Mouse (Mus musculus): ENCODE measurements around the gene Zfp708. TPM values are rescaled to one million over a fixed set of nuclear protein-coding genes. Genes with fewer than 3 reads are reported as not detected.

Gene Zfp708
- polyA plus RNA-seq, 1 experiment from 2014 or later = 0.88 TPM

Other genes starting within 250 kb of the Zfp708 start
- gene Gm10767, start 193.1 kb downstream of the Zfp708 start, polyA plus RNA-seq (2015; fragmentation: Nextera tagmentation; extraction: Ambion mirVana) = 0.28 and 0.47 TPM in 2 replicates
- gene Zfp712, start 36.8 kb downstream of the Zfp708 start, polyA plus RNA-seq (2015; fragmentation: Nextera tagmentation; extraction: Ambion mirVana) = 0.81 and 0.90 TPM in 2 replicates
- gene Gm28557, start 10.6 kb upstream of the Zfp708 start, polyA plus RNA-seq (2015; fragmentation: Nextera tagmentation; extraction: Ambion mirVana) = 1.2 and 1.6 TPM in 2 replicates
- 0.14 and 0.20 TPM in 2 replicates for gene Rslcan18, start 18.3 kb upstream of the Zfp708 start, polyA plus RNA-seq (2015; fragmentation: Nextera tagmentation; extraction: Ambion mirVana)
- 0.40 and 0.44 TPM in 2 replicates for gene Zfp759, start 23.7 kb upstream of the Zfp708 start, polyA plus RNA-seq (2015; fragmentation: Nextera tagmentation; extraction: Ambion mirVana)
- 1.0 and 1.2 TPM in 2 replicates for gene Rsl1, start 75.2 kb upstream of the Zfp708 start, polyA plus RNA-seq (2015; fragmentation: Nextera tagmentation; extraction: Ambion mirVana)
- 0.23 and 0.32 TPM in 2 replicates for gene Zfp455, start 96.5 kb upstream of the Zfp708 start, polyA plus RNA-seq (2015; fragmentation: Nextera tagmentation; extraction: Ambion mirVana)
- 0.32 and 0.39 TPM in 2 replicates for gene Zfp458, start 180.5 kb upstream of the Zfp708 start, polyA plus RNA-seq (2015; fragmentation: Nextera tagmentation; extraction: Ambion mirVana)
- gene Zfp457, start 208.5 kb upstream of the Zfp708 start, polyA plus RNA-seq (2015; fragmentation: Nextera tagmentation; extraction: Ambion mirVana) = 0.23 and 0.24 TPM in 2 replicates
- 0.67 and 0.90 TPM in 2 replicates for gene Zfp595, start 234.6 kb upstream of the Zfp708 start, polyA plus RNA-seq (2015; fragmentation: Nextera tagmentation; extraction: Ambion mirVana)

Measured in liver, embryonic 15.5 days (tissue).